Mouse (Mus musculus) stomach, embryonic 14.5 days (tissue): Measurements from ENCODE around the gene Krtap24-1. TPM values are rescaled to one million over a fixed set of nuclear protein-coding genes. Genes with fewer than 3 reads are reported as not detected.

Experiments
- polyA plus RNA-seq: library from polyadenylated mRNA; unstranded; fragments of >200 nt; fragmentation: Nextera tagmentation; extraction: Ambion mirVana; gene quantifications from 2 replicates; pipeline ENCODE4 v1.2.1, GENCODE M21; 2014

Krtap24-1 gene
- polyA plus RNA-seq, 1 experiment from 2014 or later: not detected

Other genes starting within 250 kb of the Krtap24-1 start
- gene Cldn17, start 105.3 kb downstream of the Krtap24-1 start, polyA plus RNA-seq: not detected in 2 replicates
- gene Cldn8, start 49.1 kb downstream of the Krtap24-1 start, polyA plus RNA-seq: 9.5 and 9.6 TPM in 2 replicates
- not detected in 2 replicates for gene 2310079G19Rik, start 15.4 kb upstream of the Krtap24-1 start, polyA plus RNA-seq
- not detected in 2 replicates for gene Krtap26-1, start 35.5 kb upstream of the Krtap24-1 start, polyA plus RNA-seq
- not detected in 2 replicates for gene Krtap27-1, start 59.4 kb upstream of the Krtap24-1 start, polyA plus RNA-seq
- gene 2310061N02Rik, start 95.7 kb upstream of the Krtap24-1 start, polyA plus RNA-seq: not detected in 2 replicates
- not detected in 2 replicates for gene Krtap13-1, start 116.6 kb upstream of the Krtap24-1 start, polyA plus RNA-seq
- not detected in 2 replicates for gene Krtap13, start 139.4 kb upstream of the Krtap24-1 start, polyA plus RNA-seq
- gene 2310034C09Rik, start 146.6 kb upstream of the Krtap24-1 start, polyA plus RNA-seq: not detected in 2 replicates
- not detected in 2 replicates for gene 2310057N15Rik, start 161.9 kb upstream of the Krtap24-1 start, polyA plus RNA-seq
- gene Gm5965, start 165.6 kb upstream of the Krtap24-1 start, polyA plus RNA-seq: not detected in 2 replicates
- gene Gm20741, start 199.9 kb upstream of the Krtap24-1 start, polyA plus RNA-seq: not detected in 2 replicates
- gene Krtap15, start 207.9 kb upstream of the Krtap24-1 start, polyA plus RNA-seq: not detected in 2 replicates
- not detected in 2 replicates for gene Krtap14, start 213.9 kb upstream of the Krtap24-1 start, polyA plus RNA-seq